Mouse (Mus musculus): ENCODE results near the gene Vamp2.
A peak's percentile ranks its signal among the peaks of the same experiment; 100 is the strongest.

The Vamp2 gene

GRCm38 (mm10) chr11:69081613-69082012 is 6.7 kb upstream of the Vamp2 start:
- Histone ChIP-seq H3K4me1 (replicated peaks; ENCODE audit: low read depth, low read length) (peaks cover 38% of the 10 kb centered on the region), H3K27me3 (ENCODE audit: insufficient read depth, low read length) (no peaks in the 10 kb centered on the region), H3K36me3 (ENCODE audit: insufficient read depth, low read length) (no peaks in the 10 kb centered on the region), H3K4me3 (replicated peaks; ENCODE audit: low read length) (no peak overlapping the region), H3K9me3 (ENCODE audit: low read length) (no peaks in the 10 kb centered on the region)
- TF ChIP-seq POU5F1 (IDR thresholded peaks at IDR 0.05; ENCODE audit: borderline replicate concordance, low read length) (no peak), CTCF (conservative IDR thresholded peaks at IDR 0.05; ENCODE audit: low read length) (no peak), NANOG (IDR thresholded peaks at IDR 0.05; ENCODE audit: borderline replicate concordance, low read length) (no peak)

- Histone ChIP-seq H3K36me3 (ENCODE audit: insufficient read depth, low read length) (peaks cover 14% of the 10 kb centered on the region), H3K27me3 (ENCODE audit: insufficient read depth, low read length) (no peaks in the 10 kb centered on the region), H3K4me3 (replicated peaks; ENCODE audit: low read length) (no peak overlapping the region), H3K9me3 (ENCODE audit: low read length) (no peaks in the 10 kb centered on the region), H3K4me1 (replicated peaks; ENCODE audit: low read depth, low read length) (peaks cover 46% of the 10 kb centered on the region)
- TF ChIP-seq POU5F1 (IDR thresholded peaks at IDR 0.05; ENCODE audit: borderline replicate concordance, low read length) (no peak), CTCF (conservative IDR thresholded peaks at IDR 0.05; ENCODE audit: low read length) (no peak), NANOG (IDR thresholded peaks at IDR 0.05; ENCODE audit: borderline replicate concordance, low read length) (no peak)
These were observed 2.7 kb upstream of the Vamp2 start for GRCm38 (mm10) chr11:69085608-69086007.

GRCm38 (mm10) chr11:69086390-69086789 is 1.9 kb upstream of the Vamp2 start:
- H3K9me3 ChIP-seq (ENCODE audit: low read length) = no peaks in the 10 kb centered on the region
- peaks cover 22% of the 10 kb centered on the region for H3K36me3 ChIP-seq (ENCODE audit: insufficient read depth, low read length)
- no peak for TF ChIP-seq POU5F1 (IDR thresholded peaks at IDR 0.05; ENCODE audit: borderline replicate concordance, low read length)
- TF ChIP-seq NANOG (IDR thresholded peaks at IDR 0.05; ENCODE audit: borderline replicate concordance, low read length) = no peak
- TF ChIP-seq CTCF (conservative IDR thresholded peaks at IDR 0.05; ENCODE audit: low read length) = no peak
- peaks cover 52% of the 10 kb centered on the region for H3K4me1 ChIP-seq (replicated peaks; ENCODE audit: low read depth, low read length)
- H3K4me3 ChIP-seq (replicated peaks; ENCODE audit: low read length) = no peak overlapping the region
- H3K27me3 ChIP-seq (ENCODE audit: insufficient read depth, low read length) = no peaks in the 10 kb centered on the region

GRCm38 (mm10) chr11:69087082-69087481 is 1.2 kb upstream of the Vamp2 start:
- no peaks in the 10 kb centered on the region for H3K9me3 ChIP-seq (ENCODE audit: low read length)
- no peaks in the 10 kb centered on the region for H3K27me3 ChIP-seq (ENCODE audit: insufficient read depth, low read length)
- peaks cover 29% of the 10 kb centered on the region for H3K36me3 ChIP-seq (ENCODE audit: insufficient read depth, low read length)
- TF ChIP-seq POU5F1 (IDR thresholded peaks at IDR 0.05; ENCODE audit: borderline replicate concordance, low read length) (no peak), CTCF (conservative IDR thresholded peaks at IDR 0.05; ENCODE audit: low read length) (no peak), NANOG (IDR thresholded peaks at IDR 0.05; ENCODE audit: borderline replicate concordance, low read length) (no peak)
- H3K4me1 ChIP-seq (replicated peaks; ENCODE audit: low read depth, low read length) = peaks cover 57% of the 10 kb centered on the region
- no peak overlapping the region for H3K4me3 ChIP-seq (replicated peaks; ENCODE audit: low read length)

GRCm38 (mm10) chr11:69087597-69087996 is 693 bp upstream of the Vamp2 start:
- Histone ChIP-seq H3K4me1 (replicated peaks; ENCODE audit: low read depth, low read length) (peaks cover 62% of the 10 kb centered on the region), H3K9me3 (ENCODE audit: low read length) (no peaks in the 10 kb centered on the region), H3K4me3 (replicated peaks; ENCODE audit: low read length) (peak overlapping the region; percentile 99; the same call in 1 of the 2 replicates), H3K27me3 (ENCODE audit: insufficient read depth, low read length) (no peaks in the 10 kb centered on the region), H3K36me3 (ENCODE audit: insufficient read depth, low read length) (peaks cover 32% of the 10 kb centered on the region)
- TF ChIP-seq CTCF (conservative IDR thresholded peaks at IDR 0.05; ENCODE audit: low read length) (no peak), NANOG (IDR thresholded peaks at IDR 0.05; ENCODE audit: borderline replicate concordance, low read length) (no peak), POU5F1 (IDR thresholded peaks at IDR 0.05; ENCODE audit: borderline replicate concordance, low read length) (no peak)

- Histone ChIP-seq H3K4me3 (replicated peaks; ENCODE audit: low read length) (peak overlapping the region; percentile 99), H3K27me3 (ENCODE audit: insufficient read depth, low read length) (no peaks in the 10 kb centered on the region), H3K4me1 (replicated peaks; ENCODE audit: low read depth, low read length) (peaks cover 69% of the 10 kb centered on the region), H3K36me3 (ENCODE audit: insufficient read depth, low read length) (peaks cover 36% of the 10 kb centered on the region), H3K9me3 (ENCODE audit: low read length) (no peaks in the 10 kb centered on the region)
- TF ChIP-seq CTCF (conservative IDR thresholded peaks at IDR 0.05; ENCODE audit: low read length) = no peak
- TF ChIP-seq NANOG (IDR thresholded peaks at IDR 0.05; ENCODE audit: borderline replicate concordance, low read length) = no peak
These were observed 746 bp downstream of the Vamp2 start for GRCm38 (mm10) chr11:69088856-69089615.

- Histone ChIP-seq H3K36me3 (ENCODE audit: insufficient read depth, low read length) (peaks cover 36% of the 10 kb centered on the region), H3K4me1 (replicated peaks; ENCODE audit: low read depth, low read length) (peaks cover 75% of the 10 kb centered on the region), H3K4me3 (replicated peaks; ENCODE audit: low read length) (peak overlapping the region; percentile 99), H3K9me3 (ENCODE audit: low read length) (no peaks in the 10 kb centered on the region), H3K27me3 (ENCODE audit: insufficient read depth, low read length) (no peaks in the 10 kb centered on the region)
- TF ChIP-seq POU5F1 (IDR thresholded peaks at IDR 0.05; ENCODE audit: borderline replicate concordance, low read length) (no peak), NANOG (IDR thresholded peaks at IDR 0.05; ENCODE audit: borderline replicate concordance, low read length) (no peak)
These were observed 1.5 kb downstream of the Vamp2 start for GRCm38 (mm10) chr11:69089616-69090290.

- no peak for TF ChIP-seq NANOG (IDR thresholded peaks at IDR 0.05; ENCODE audit: borderline replicate concordance, low read length)
- TF ChIP-seq POU5F1 (IDR thresholded peaks at IDR 0.05; ENCODE audit: borderline replicate concordance, low read length) = no peak
- no peak for TF ChIP-seq CTCF (conservative IDR thresholded peaks at IDR 0.05; ENCODE audit: low read length)
- Histone ChIP-seq H3K4me1 (replicated peaks; ENCODE audit: low read depth, low read length) (peaks cover 77% of the 10 kb centered on the region), H3K9me3 (ENCODE audit: low read length) (no peaks in the 10 kb centered on the region), H3K4me3 (replicated peaks; ENCODE audit: low read length) (peak overlapping the region; percentile 99), H3K36me3 (ENCODE audit: insufficient read depth, low read length) (peaks cover 36% of the 10 kb centered on the region), H3K27me3 (ENCODE audit: insufficient read depth, low read length) (no peaks in the 10 kb centered on the region)
These were observed 2.1 kb downstream of the Vamp2 start for GRCm38 (mm10) chr11:69090367-69090766.
